Mouse (Mus musculus): Measurements from ENCODE around the gene Cntnap1. TPM values are rescaled to one million over a fixed set of nuclear protein-coding genes. Genes with fewer than 3 reads are reported as not detected.

The Cntnap1 gene
- total RNA-seq, 1 experiment = 0.18 TPM

GRCm38 (mm10) chr11:101167963-101168300 lies 2.4 kb upstream of the Cntnap1 start:
- no peak for DNase-seq (ENCODE audit: low read depth, low spot score)
- no peak for TF ChIP-seq HCFC1 (IDR thresholded peaks at IDR 0.05; ENCODE audit: borderline replicate concordance, insufficient read depth, low read length)
- Histone ChIP-seq H3K27ac (ENCODE audit: insufficient read depth, low read depth, low read length, poor library complexity, severe bottlenecking) (no peak overlapping the region), H3K9me3 (ENCODE audit: control insufficient read depth, insufficient read depth, low read depth, low read length) (no peaks in the 10 kb centered on the region), H3K4me3 (ENCODE audit: insufficient read depth in 1 of 2, low read depth in 1 of 2, low read length in 2 of 2, poor library complexity in 1 of 2, severe bottlenecking in 1 of 2) (no peak overlapping the region), H3K9ac (ENCODE audit: insufficient read depth, low read depth, low read length, poor library complexity, severe bottlenecking) (no peak overlapping the region), H3K4me1 (ENCODE audit: control insufficient read depth in 2 of 2, insufficient read depth in 2 of 2, low read length in 2 of 2, poor library complexity in 1 of 2) (peaks cover 0 to 11% of the 10 kb centered on the region in 2 experiments; a peak in 2 of 4 replicates), H3K36me3 (ENCODE audit: control insufficient read depth, insufficient read depth, low read length, poor library complexity, severe bottlenecking) (peaks cover 2% of the 10 kb centered on the region; the same call in 1 of the 2 replicates)
- in situ Hi-C loops (cut with MboI; ENCODE audit: low sequenced_read_pairs in 2 of 2, unreplicated experiment in 2 of 2) = no loop called here

- peaks cover 0 to 10% of the 10 kb centered on the region in 2 experiments; a peak in 2 of 4 replicates for H3K4me1 ChIP-seq (ENCODE audit: control insufficient read depth in 2 of 2, insufficient read depth in 2 of 2, low read length in 2 of 2, poor library complexity in 1 of 2)
Measured at GRCm38 (mm10) chr11:101168301-101168980, 1.9 kb upstream of the Cntnap1 start.

GRCm38 (mm10) chr11:101169301-101170107 lies 819 bp upstream of the Cntnap1 start:
- H3K4me3 ChIP-seq (ENCODE audit: insufficient read depth in 1 of 2, low read depth in 1 of 2, low read length in 2 of 2, poor library complexity in 1 of 2, severe bottlenecking in 1 of 2) = peak overlapping the region; percentile 78 to 96; a peak in 3 of 4 replicates
- no peak overlapping the region for H3K9ac ChIP-seq (ENCODE audit: insufficient read depth, low read depth, low read length, poor library complexity, severe bottlenecking)
- no peaks in the 10 kb centered on the region for H3K9me3 ChIP-seq (ENCODE audit: control insufficient read depth, insufficient read depth, low read depth, low read length)
- no peak for TF ChIP-seq HCFC1 (IDR thresholded peaks at IDR 0.05; ENCODE audit: borderline replicate concordance, insufficient read depth, low read length)
- no peak for TF ChIP-seq MAFK (IDR thresholded peaks at IDR 0.05; ENCODE audit: insufficient read depth, low read depth, low read length)
- no peak for TF ChIP-seq CHD2 (IDR thresholded peaks at IDR 0.05; ENCODE audit: low read depth, low read length)
- TF ChIP-seq ZC3H11A (IDR thresholded peaks at IDR 0.05; ENCODE audit: borderline replicate concordance, low read depth, low read length) = no peak
- TF ChIP-seq ZNF384 (IDR thresholded peaks at IDR 0.05; ENCODE audit: low read depth, low read length) = no peak
- no peak overlapping the region for H3K27ac ChIP-seq (ENCODE audit: insufficient read depth, low read depth, low read length, poor library complexity, severe bottlenecking)
- in situ Hi-C loops (cut with MboI; ENCODE audit: low sequenced_read_pairs in 2 of 2, unreplicated experiment in 2 of 2) = no loop called here
- peaks cover 2% of the 10 kb centered on the region; the same call in 1 of the 2 replicates for H3K36me3 ChIP-seq (ENCODE audit: control insufficient read depth, insufficient read depth, low read length, poor library complexity, severe bottlenecking)
- H3K4me1 ChIP-seq (ENCODE audit: control insufficient read depth in 2 of 2, insufficient read depth in 2 of 2, low read length in 2 of 2, poor library complexity in 1 of 2) = peaks cover 0 to 7% of the 10 kb centered on the region in 2 experiments; a peak in 1 of 4 replicates
- DNase-seq (ENCODE audit: low read depth, low spot score) = no peak

More at GRCm38 (mm10) chr11:101168301-101168980, 1.9 kb upstream of the Cntnap1 start:
- no peak for TF ChIP-seq MAFK (IDR thresholded peaks at IDR 0.05; ENCODE audit: insufficient read depth, low read depth, low read length)
- no peak for TF ChIP-seq ZC3H11A (IDR thresholded peaks at IDR 0.05; ENCODE audit: borderline replicate concordance, low read depth, low read length)
- no peak for TF ChIP-seq HCFC1 (IDR thresholded peaks at IDR 0.05; ENCODE audit: borderline replicate concordance, insufficient read depth, low read length)
- TF ChIP-seq CHD2 (IDR thresholded peaks at IDR 0.05; ENCODE audit: low read depth, low read length) = no peak
- TF ChIP-seq ZNF384 (IDR thresholded peaks at IDR 0.05; ENCODE audit: low read depth, low read length) = no peak
- H3K9me3 ChIP-seq (ENCODE audit: control insufficient read depth, insufficient read depth, low read depth, low read length) = no peaks in the 10 kb centered on the region
- H3K27ac ChIP-seq (ENCODE audit: insufficient read depth, low read depth, low read length, poor library complexity, severe bottlenecking) = no peak overlapping the region
- H3K4me3 ChIP-seq (ENCODE audit: insufficient read depth in 1 of 2, low read depth in 1 of 2, low read length in 2 of 2, poor library complexity in 1 of 2, severe bottlenecking in 1 of 2) = no peak overlapping the region
- in situ Hi-C loops (cut with MboI; ENCODE audit: low sequenced_read_pairs in 2 of 2, unreplicated experiment in 2 of 2) = no loop called here
- DNase-seq (ENCODE audit: low read depth, low spot score) = no peak
- H3K36me3 ChIP-seq (ENCODE audit: control insufficient read depth, insufficient read depth, low read length, poor library complexity, severe bottlenecking) = peaks cover 2% of the 10 kb centered on the region; the same call in 1 of the 2 replicates
- no peak overlapping the region for H3K9ac ChIP-seq (ENCODE audit: insufficient read depth, low read depth, low read length, poor library complexity, severe bottlenecking)

- Histone ChIP-seq H3K9me3 (ENCODE audit: control insufficient read depth, insufficient read depth, low read depth, low read length) (no peaks in the 10 kb centered on the region), H3K36me3 (ENCODE audit: control insufficient read depth, insufficient read depth, low read length, poor library complexity, severe bottlenecking) (peaks cover 2% of the 10 kb centered on the region; the same call in 1 of the 2 replicates), H3K4me3 (ENCODE audit: insufficient read depth in 1 of 2, low read depth in 1 of 2, low read length in 2 of 2, poor library complexity in 1 of 2, severe bottlenecking in 1 of 2) (peak within 1 kb of the TSS; percentile 78 to 96), H3K9ac (ENCODE audit: insufficient read depth, low read depth, low read length, poor library complexity, severe bottlenecking) (peak within 1 kb of the TSS; percentile 67), H3K27ac (ENCODE audit: insufficient read depth, low read depth, low read length, poor library complexity, severe bottlenecking) (no peak within 1 kb of the TSS), H3K4me1 (ENCODE audit: control insufficient read depth in 2 of 2, insufficient read depth in 2 of 2, low read length in 2 of 2, poor library complexity in 1 of 2) (peaks cover 0 to 7% of the 10 kb centered on the region in 2 experiments; a peak in 1 of 4 replicates)
- peak; percentile 98 for DNase-seq (ENCODE audit: low read depth, low spot score)
- TF ChIP-seq ZC3H11A (IDR thresholded peaks at IDR 0.05; ENCODE audit: borderline replicate concordance, low read depth, low read length) = no peak
- peak; percentile 40; the same call in 1 of the 2 replicates for TF ChIP-seq HCFC1 (IDR thresholded peaks at IDR 0.05; ENCODE audit: borderline replicate concordance, insufficient read depth, low read length)
- TF ChIP-seq CHD2 (IDR thresholded peaks at IDR 0.05; ENCODE audit: low read depth, low read length) = peak; percentile 59; the same call in 1 of the 2 replicates
- in situ Hi-C loops (cut with MboI; ENCODE audit: low sequenced_read_pairs in 2 of 2, unreplicated experiment in 2 of 2) = no loop called here
Measured at GRCm38 (mm10) chr11:101170811-101171610, 688 bp downstream of the Cntnap1 start, which contains the start of gene Plekhh3. Gene Plekhh3 (minus strand): TSS chr11:101171351.
